Mouse (Mus musculus) heart, adult 18-20 months (tissue): ENCODE measurements around the gene Ppp1r9a. TPM values are rescaled to one million over a fixed set of nuclear protein-coding genes. Genes with fewer than 3 reads are reported as not detected.
"Not testable (repeated sequence)": the region's sequence is repeated elsewhere in the genome, so short reads cannot be mapped to it uniquely, and the experiment has no call there.

ENCODE experiments used
- DNase-seq, 2 experiments: peaks; one replicate each; pipeline ENCODE4 v3.0.0; 2021 to 2022; ENCODE audit warnings: mixed read lengths in 1 of 2
- long read RNA-seq, 2 experiments: library from polyadenylated mRNA; stranded (forward); transcript quantifications; one replicate each; pipeline ENCODE4 v2.0.0; 2021
- total RNA-seq, 2 experiments: library from RNA; stranded (reverse); gene quantifications; 2 replicates each; pipeline ENCODE4 v1.2.3; 2021

Gene Ppp1r9a
- 10 to 100 TPM in 1 of 2 experiments, 1 to 10 TPM in 1; 9.9 to 11.5 TPM for total RNA-seq
- long read RNA-seq, experiment 1, partial matches to known transcripts: 0 of 1 reads
- long read RNA-seq, experiment 1, other reads (novel, unspliced or antisense): 1 of 1 reads
- long read RNA-seq, experiment 2, partial matches to known transcripts: 0 of 1 reads
- long read RNA-seq, experiment 2, other reads (novel, unspliced or antisense): 1 of 1 reads

- peak; percentile 40 to 61 for DNase-seq
Observed at GRCm38 (mm10) chr6:4902674-4903324, at the start of gene Ppp1r9a. Gene Ppp1r9a (plus strand): TSS chr6:4902917.

- no peak for DNase-seq
Observed at GRCm38 (mm10) chr6:4855236-4855635, 47.5 kb upstream of the Ppp1r9a start.

- DNase-seq: no peak
Observed at GRCm38 (mm10) chr6:4856919-4857318, 45.8 kb upstream of the Ppp1r9a start.

- no peak for DNase-seq
Observed at GRCm38 (mm10) chr6:4884316-4884715, 18.4 kb upstream of the Ppp1r9a start.

GRCm38 (mm10) chr6:4889544-4889943 lies 13.2 kb upstream of the Ppp1r9a start:
- no peak for DNase-seq

- DNase-seq: no peak
Observed at GRCm38 (mm10) chr6:4892417-4892816, 10.3 kb upstream of the Ppp1r9a start.

- DNase-seq: not testable (repeated sequence)
Observed at GRCm38 (mm10) chr6:4893312-4893711, 9.4 kb upstream of the Ppp1r9a start.

GRCm38 (mm10) chr6:4899906-4900305 lies 2.8 kb upstream of the Ppp1r9a start:
- no peak for DNase-seq

GRCm38 (mm10) chr6:4903325-4904054 lies 773 bp downstream of the Ppp1r9a start:
- peak; percentile 26 to 59 for DNase-seq

GRCm38 (mm10) chr6:4904055-4904450 lies 1.3 kb downstream of the Ppp1r9a start:
- peak; percentile 7 to 37 for DNase-seq

GRCm38 (mm10) chr6:4910042-4910634 lies 7.4 kb downstream of the Ppp1r9a start:
- DNase-seq: no peak

GRCm38 (mm10) chr6:4918470-4918869 lies 15.8 kb downstream of the Ppp1r9a start:
- no peak for DNase-seq

GRCm38 (mm10) chr6:4923791-4924190 lies 21.1 kb downstream of the Ppp1r9a start:
- not testable (repeated sequence) for DNase-seq

GRCm38 (mm10) chr6:4925966-4926687 lies 23.4 kb downstream of the Ppp1r9a start:
- no peak for DNase-seq

GRCm38 (mm10) chr6:4930321-4930720 lies 27.6 kb downstream of the Ppp1r9a start:
- no peak for DNase-seq

- no peak for DNase-seq
Observed at GRCm38 (mm10) chr6:4938901-4939300, 36.2 kb downstream of the Ppp1r9a start.

- DNase-seq: no peak
Observed at GRCm38 (mm10) chr6:4940086-4940485, 37.4 kb downstream of the Ppp1r9a start.

- DNase-seq: no peak
Observed at GRCm38 (mm10) chr6:4940639-4941038, 37.9 kb downstream of the Ppp1r9a start.

- DNase-seq: no peak
Observed at GRCm38 (mm10) chr6:4943821-4944220, 41.1 kb downstream of the Ppp1r9a start.

GRCm38 (mm10) chr6:4948056-4948455 lies 45.3 kb downstream of the Ppp1r9a start:
- DNase-seq: no peak

GRCm38 (mm10) chr6:4949701-4950100 lies 47.0 kb downstream of the Ppp1r9a start:
- no peak for DNase-seq

GRCm38 (mm10) chr6:4953028-4953719 lies 50.5 kb downstream of the Ppp1r9a start:
- no peak for DNase-seq
